Mouse (Mus musculus) liver, adult 2 months (tissue): Measurements from ENCODE around the gene Neurog2.

Experiments used
- CTCF ChIP-seq: fragments of 200-500 bp; IDR thresholded peaks from 2 replicates; pipeline ENCODE4 v1.5.1; 2011; ENCODE audit warnings: low read depth, low read length, control low read depth
- POLR2A ChIP-seq: fragments of 200-500 bp; IDR thresholded peaks from 2 replicates; pipeline ENCODE4 v1.6.1; 2011; ENCODE audit warnings: low read length, control low read depth; ENCODE audit not compliant: insufficient read depth; ENCODE audit errors: extremely low read depth

DNA sequence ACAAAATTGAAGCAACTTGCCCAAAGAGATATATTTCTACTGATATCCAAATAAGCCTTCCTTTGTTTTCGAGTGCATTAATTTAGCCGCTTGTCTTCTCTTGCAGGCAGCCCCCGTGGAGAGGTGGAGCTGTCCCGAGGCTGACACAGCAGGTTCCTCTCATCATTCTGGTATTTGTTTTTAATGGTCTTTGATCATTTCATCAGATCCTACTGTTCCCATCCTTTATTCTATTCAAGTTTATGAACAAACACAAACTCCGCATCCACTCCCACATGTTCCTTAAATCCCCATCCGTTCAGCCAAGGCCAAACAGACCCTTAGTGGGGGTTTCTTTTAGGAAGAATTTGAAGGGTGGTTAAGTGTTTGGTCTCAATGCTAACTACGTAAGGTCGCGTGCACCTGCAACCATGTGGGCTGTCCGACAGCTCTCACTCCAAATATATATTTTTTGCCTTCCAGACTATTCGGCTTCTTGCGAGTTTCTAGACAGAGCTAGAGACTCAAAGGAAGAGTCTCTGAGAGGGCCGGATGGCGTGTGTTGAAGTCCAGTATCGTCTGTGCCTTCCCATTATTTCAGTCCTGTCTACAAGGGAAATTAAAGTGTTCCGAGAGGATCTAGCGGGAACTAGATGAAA, 2.1 kb upstream of the Neurog2 start:
- TF ChIP-seq CTCF (no peak), POLR2A (no peak)
